Mouse (Mus musculus) hindbrain, postnatal 0 days (tissue): ENCODE measurements around the gene Tmem189. TPM values are rescaled to one million over a fixed set of nuclear protein-coding genes. Genes with fewer than 3 reads are reported as not detected.

Source experiments
- ATAC-seq: fragments of 200-750 bp; cut with Nextera tagmentation; 2 replicates; pipeline ENCODE4 v1.8.0; 2017; ENCODE audit warnings: mild to moderate bottlenecking, moderate TSS enrichment, moderate library complexity
- DNase-seq: peaks from one replicate; pipeline ENCODE4 v3.0.0-alpha.2; 2015; ENCODE audit warnings: low spot score
- H3K27ac ChIP-seq: fragments of 300-500 bp; sonication (generic); 2 replicates; pipeline ENCODE4 v1.5.1; 2014; ENCODE audit warnings: mild to moderate bottlenecking
- H3K27me3 ChIP-seq: fragments of 300-500 bp; sonication (generic); 2 replicates; pipeline ENCODE4 v1.6.1; 2014; ENCODE audit warnings: low read length, mixed read lengths; ENCODE audit not compliant: insufficient read depth
- H3K36me3 ChIP-seq: fragments of 300-500 bp; sonication (generic); 2 replicates; pipeline ENCODE4 v1.6.1; 2014; ENCODE audit warnings: low read length, mixed read lengths; ENCODE audit not compliant: insufficient read depth
- H3K4me1 ChIP-seq: fragments of 300-500 bp; sonication (generic); 2 replicates; pipeline ENCODE4 v1.6.1; 2014; ENCODE audit warnings: antibody characterized with exemption, low read length, mixed read lengths; ENCODE audit not compliant: insufficient read depth
- H3K4me2 ChIP-seq: fragments of 300-500 bp; sonication (generic); 2 replicates; pipeline ENCODE4 v1.6.1; 2014; ENCODE audit warnings: low read depth, mild to moderate bottlenecking, low read length, moderate library complexity, mixed read lengths
- H3K4me3 ChIP-seq: fragments of 300-500 bp; sonication (generic); 2 replicates; pipeline ENCODE4 v1.5.1; 2014; ENCODE audit warnings: low read length
- H3K9ac ChIP-seq: fragments of 300-500 bp; sonication (generic); replicated peaks from 2 replicates; pipeline ENCODE4 v1.6.1; 2014; ENCODE audit warnings: mild to moderate bottlenecking, low read length, moderate library complexity, mixed read lengths
- H3K9me3 ChIP-seq: fragments of 300-500 bp; sonication (generic); 2 replicates; pipeline ENCODE4 v1.6.1; 2016; ENCODE audit warnings: low read length, mixed read lengths
- CTCF ChIP-seq: IDR thresholded peaks from 2 replicates; pipeline ENCODE4 v1.5.1; 2016; ENCODE audit warnings: antibody characterized with exemption, control low read depth, low read depth
- WGBS: fragments of 180-500 bp; shearing (Covaris S2); extraction: QIAGEN DNeasy Blood & Tissue Kit; methylation state at CpG from one replicate; pipeline ENCODE4 v1.1.7; 2014; 5-methylcytosine and 5-hydroxymethylcytosine counted together
- polyA plus RNA-seq: library from polyadenylated mRNA; unstranded; fragments of >200 nt; fragmentation: Nextera tagmentation; extraction: Ambion mirVana; gene quantifications from 2 replicates; pipeline ENCODE4 v1.2.1, GENCODE M21; 2015
- total RNA-seq: library from RNA; depleted of rRNA; stranded (reverse); fragments of >200 nt; gene quantifications from 2 replicates; pipeline ENCODE4 v1.2.3, GENCODE M21; 2014

Tmem189 gene
- total and polyA plus RNA-seq, 2 experiments from 2014 or later = 41.4 to 79.9 TPM

DNA sequence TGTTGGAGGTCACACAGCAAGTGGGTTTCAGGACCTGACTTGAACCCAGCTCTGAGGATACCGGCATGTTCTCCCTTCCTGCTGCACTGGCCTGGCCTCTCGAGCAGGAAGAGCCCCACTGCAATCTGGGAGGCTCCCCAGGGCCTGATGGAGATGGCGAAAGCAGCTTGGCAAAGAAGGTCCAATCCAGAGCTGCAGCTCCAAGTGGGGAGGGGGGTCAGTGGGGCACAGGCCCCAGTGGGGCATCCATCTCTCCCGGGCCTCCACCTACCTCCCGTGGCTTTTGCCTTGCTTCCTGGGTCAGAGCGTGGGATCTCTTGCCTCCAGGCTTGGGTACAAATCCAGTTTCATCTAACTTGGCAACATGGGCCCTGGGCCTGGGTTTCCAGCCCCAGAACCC is 12.5 kb upstream of the Tmem189 start:
- WGBS = 57% methylated on average over 6 of the region's 6 CpGs
- ATAC-seq = no peak
- TF ChIP-seq CTCF = no peak

DNA sequence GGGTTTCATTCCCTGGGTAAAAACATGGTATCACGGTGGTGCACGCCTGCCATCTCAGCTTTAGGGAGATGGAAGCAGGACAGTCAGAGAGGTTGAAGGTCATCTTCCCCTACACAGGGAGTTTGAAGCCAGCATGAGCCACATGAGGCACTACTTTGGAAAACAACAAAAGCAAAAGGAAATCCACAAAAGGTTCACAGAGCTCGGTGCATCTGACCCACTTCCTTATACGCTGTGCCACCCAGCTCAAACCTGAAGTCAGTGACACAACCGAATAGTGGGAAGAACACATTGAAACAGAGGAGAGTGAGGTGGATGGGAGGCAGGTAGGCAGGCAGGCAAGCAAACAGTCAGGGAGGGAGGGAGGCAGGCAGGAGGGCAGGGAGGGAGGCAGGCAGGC is 11.8 kb upstream of the Tmem189 start:
- H3K27me3 ChIP-seq = no peaks in the 10 kb centered on the region
- DNase-seq (no peak), ATAC-seq (no peak)
- 72% methylated on average over 5 of the region's 5 CpGs for WGBS
- H3K4me3 ChIP-seq = no peak overlapping the region
- no peak overlapping the region for H3K4me2 ChIP-seq
- no peak overlapping the region for H3K9ac ChIP-seq
- H3K4me1 ChIP-seq = no peaks in the 10 kb centered on the region
- no peak overlapping the region for H3K27ac ChIP-seq
- no peaks in the 10 kb centered on the region for H3K9me3 ChIP-seq
- TF ChIP-seq CTCF = no peak
- H3K36me3 ChIP-seq = no peaks in the 10 kb centered on the region

More for the DNA sequence above, 12.5 kb upstream of the Tmem189 start:
- Histone ChIP-seq H3K9me3 (no peaks in the 10 kb centered on the region), H3K27ac (no peak overlapping the region), H3K27me3 (no peaks in the 10 kb centered on the region), H3K9ac (no peak overlapping the region), H3K4me3 (no peak overlapping the region), H3K36me3 (no peaks in the 10 kb centered on the region), H3K4me2 (no peak overlapping the region), H3K4me1 (no peaks in the 10 kb centered on the region)
- DNase-seq = no peak

DNA sequence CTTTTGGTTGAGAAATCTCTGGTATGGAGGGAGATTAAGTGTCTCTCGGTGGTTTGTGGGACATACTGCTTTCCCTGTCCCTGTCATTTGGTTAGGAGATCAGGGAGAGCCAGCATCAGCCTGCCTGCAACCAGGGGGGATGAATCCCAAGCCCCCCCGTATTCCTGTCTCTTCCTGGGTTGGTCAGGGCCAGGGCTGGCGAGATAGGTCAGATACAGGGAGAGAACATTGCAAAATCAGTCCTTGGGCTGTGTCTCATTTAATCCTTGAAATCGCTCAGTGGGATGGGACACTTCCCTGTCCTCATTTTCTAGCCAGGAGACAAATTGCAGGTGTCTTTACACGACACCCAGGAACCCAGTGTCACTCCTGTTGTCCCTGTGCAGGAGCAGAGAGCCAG is 10.4 kb upstream of the Tmem189 start:
- Histone ChIP-seq H3K36me3 (no peaks in the 10 kb centered on the region), H3K4me3 (no peak overlapping the region), H3K27me3 (no peaks in the 10 kb centered on the region), H3K9ac (no peak overlapping the region), H3K4me1 (no peaks in the 10 kb centered on the region), H3K27ac (no peak overlapping the region), H3K4me2 (no peak overlapping the region), H3K9me3 (no peaks in the 10 kb centered on the region)
- ATAC-seq (no peak), DNase-seq (no peak)
- 75% methylated on average over 5 of the region's 5 CpGs for WGBS
- TF ChIP-seq CTCF = no peak

DNA sequence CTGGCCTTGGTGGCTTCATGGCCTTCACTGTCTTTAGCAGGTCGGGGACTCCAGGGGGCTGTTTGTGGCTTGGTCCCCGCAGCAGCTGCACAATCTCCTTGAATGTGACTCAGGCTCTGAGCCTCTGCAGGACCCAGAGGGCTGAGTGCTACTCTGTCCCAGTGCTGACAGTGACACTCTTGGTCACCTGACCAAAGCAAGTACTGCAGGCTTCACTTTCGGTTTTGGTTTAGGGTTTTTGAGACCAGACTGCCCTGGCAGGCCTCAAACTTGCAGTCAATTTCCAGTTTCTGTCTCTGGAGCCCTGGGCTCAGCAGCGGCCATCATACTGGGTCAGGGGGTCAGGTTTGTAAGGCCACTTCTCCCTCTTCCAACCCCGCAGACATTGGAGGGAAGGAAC is 8.3 kb upstream of the Tmem189 start:
- ATAC-seq (no peak), DNase-seq (no peak)
- TF ChIP-seq CTCF = no peak
- Histone ChIP-seq H3K9me3 (no peaks in the 10 kb centered on the region), H3K4me3 (no peak overlapping the region), H3K4me2 (no peak overlapping the region), H3K36me3 (no peaks in the 10 kb centered on the region), H3K9ac (no peak overlapping the region), H3K27me3 (no peaks in the 10 kb centered on the region), H3K4me1 (no peaks in the 10 kb centered on the region), H3K27ac (no peak overlapping the region)
- 60% methylated on average over 5 of the region's 5 CpGs for WGBS

DNA sequence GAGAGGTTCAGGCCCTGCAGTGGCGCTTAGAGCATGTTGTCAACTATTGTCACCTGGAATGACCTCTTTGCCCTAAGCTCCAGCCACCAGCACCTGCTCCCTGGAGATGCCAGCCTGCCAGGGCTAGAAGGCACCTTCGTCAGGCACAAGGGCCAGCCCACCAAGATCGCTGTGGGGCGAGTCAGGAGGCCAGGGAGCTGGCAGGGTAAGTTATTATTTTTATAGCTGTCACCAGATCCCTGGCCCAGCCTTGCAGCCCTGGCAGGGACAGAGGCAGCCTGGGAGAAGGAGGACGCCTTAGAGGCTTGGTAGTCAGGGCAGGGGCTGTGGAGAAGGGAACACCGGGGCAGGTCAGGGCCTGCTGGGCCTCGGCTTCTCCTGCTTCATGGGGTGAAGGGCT is 6.5 kb upstream of the Tmem189 start:
- DNase-seq = no peak
- H3K9me3 ChIP-seq = no peaks in the 10 kb centered on the region
- no peak overlapping the region for H3K27ac ChIP-seq
- H3K27me3 ChIP-seq = peaks cover 3% of the 10 kb centered on the region; the same call in 1 of the 2 replicates
- H3K9ac ChIP-seq = no peak overlapping the region
- H3K4me3 ChIP-seq = no peak overlapping the region
- no peak overlapping the region for H3K4me2 ChIP-seq
- no peaks in the 10 kb centered on the region for H3K36me3 ChIP-seq
- H3K4me1 ChIP-seq = no peaks in the 10 kb centered on the region
- no peak for TF ChIP-seq CTCF
- no peak for ATAC-seq
- 79% methylated on average over 7 of the region's 7 CpGs for WGBS

DNA sequence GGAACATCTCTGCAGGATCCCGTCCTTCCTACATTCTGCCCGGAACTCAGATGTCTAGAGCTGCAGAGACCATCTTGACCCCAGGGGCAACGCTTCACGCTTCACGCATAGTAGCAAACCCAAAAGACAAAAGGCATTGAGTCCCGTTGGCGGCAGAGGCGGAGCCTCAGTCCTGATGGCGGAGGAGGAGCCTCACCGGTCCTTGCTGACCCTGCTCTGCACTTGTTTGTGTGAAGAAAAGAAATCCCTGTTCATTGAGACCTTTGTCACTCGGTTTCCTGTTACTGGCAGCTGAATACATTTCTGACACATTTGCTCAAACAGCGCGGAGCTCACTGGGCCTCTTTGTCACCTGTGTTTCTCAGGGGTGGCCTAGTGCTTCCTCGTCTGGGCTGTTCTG is 5.9 kb upstream of the Tmem189 start:
- Histone ChIP-seq H3K36me3 (no peaks in the 10 kb centered on the region), H3K4me2 (no peak overlapping the region), H3K4me1 (no peaks in the 10 kb centered on the region), H3K4me3 (no peak overlapping the region), H3K27ac (no peak overlapping the region), H3K9ac (no peak overlapping the region), H3K9me3 (no peaks in the 10 kb centered on the region), H3K27me3 (peaks cover 8% of the 10 kb centered on the region; the same call in 1 of the 2 replicates)
- 57% methylated on average over 14 of the region's 14 CpGs for WGBS
- TF ChIP-seq CTCF = no peak
- ATAC-seq = no peak
- DNase-seq = no peak

DNA sequence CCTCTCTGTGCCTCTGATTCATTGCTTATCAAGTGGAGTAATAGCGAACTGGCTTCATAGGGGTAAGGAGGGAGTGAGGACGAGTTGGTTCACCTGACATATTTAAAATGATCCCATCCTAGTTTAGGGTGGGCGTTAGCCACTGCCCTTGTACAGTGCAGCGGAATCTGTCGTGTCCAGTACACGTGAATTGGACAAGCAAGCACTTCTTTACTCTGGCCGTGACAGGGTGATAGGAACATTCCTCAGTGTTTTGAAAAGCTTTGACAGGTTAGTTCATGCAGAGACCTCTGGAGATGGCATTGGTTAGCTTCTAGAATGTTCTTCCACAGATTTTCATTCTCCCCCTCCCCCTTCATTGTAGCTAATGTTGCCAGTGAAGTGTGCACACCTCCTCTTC is 5.3 kb upstream of the Tmem189 start:
- DNase-seq = no peak
- WGBS = 95% methylated on average over 7 of the region's 7 CpGs
- Histone ChIP-seq H3K9ac (no peak overlapping the region), H3K27me3 (peaks cover 8% of the 10 kb centered on the region; the same call in 1 of the 2 replicates), H3K9me3 (no peaks in the 10 kb centered on the region), H3K4me1 (no peaks in the 10 kb centered on the region), H3K4me2 (no peak overlapping the region), H3K36me3 (no peaks in the 10 kb centered on the region), H3K4me3 (no peak overlapping the region), H3K27ac (no peak overlapping the region)
- TF ChIP-seq CTCF = no peak
- no peak for ATAC-seq
